Mouse (Mus musculus): ENCODE data around the gene Flrt3.
A peak's percentile ranks its signal among the peaks of the same experiment; 100 is the strongest.

The Flrt3 gene

DNA sequence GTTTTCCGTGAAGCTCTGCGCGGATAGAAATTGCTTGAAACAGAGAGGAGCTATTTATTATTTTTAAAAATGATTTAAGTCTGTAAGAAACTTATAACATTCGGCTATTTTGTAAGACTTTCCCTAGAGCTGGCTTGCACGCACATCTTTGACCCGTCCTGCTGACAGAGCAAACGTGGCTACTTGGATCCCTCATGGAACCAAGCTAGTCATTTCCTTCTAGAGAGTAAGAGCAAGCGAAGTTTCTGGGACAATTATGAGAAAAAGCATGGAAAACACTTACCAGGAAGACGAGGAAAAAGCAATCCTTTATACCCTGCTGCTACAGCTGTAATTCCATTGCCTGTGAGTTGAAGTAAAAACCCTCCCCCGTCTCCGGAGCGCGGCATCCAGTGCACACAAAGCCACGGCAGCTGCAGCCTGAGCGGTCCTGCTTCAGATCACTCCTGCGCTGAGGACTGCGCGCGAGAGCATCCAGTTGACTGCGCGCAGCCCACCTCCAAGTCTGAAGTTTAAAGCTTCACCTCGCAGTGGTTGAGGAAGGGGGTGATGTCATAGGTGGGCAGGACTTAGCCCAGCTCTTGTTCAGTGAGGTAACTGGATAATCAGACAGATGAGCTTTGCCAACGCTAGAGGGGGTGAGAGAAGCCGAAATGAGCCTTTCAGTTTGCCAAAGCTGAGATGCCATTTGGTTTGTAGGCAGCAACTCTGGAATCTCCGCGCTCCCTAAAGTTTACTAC lies at the start of gene Flrt3:
TSS of gene Flrt3 (minus strand) at position 507 of the 740 bp plus-strand sequence.
- DNase-seq: peak; percentile 93 to 95

DNA sequence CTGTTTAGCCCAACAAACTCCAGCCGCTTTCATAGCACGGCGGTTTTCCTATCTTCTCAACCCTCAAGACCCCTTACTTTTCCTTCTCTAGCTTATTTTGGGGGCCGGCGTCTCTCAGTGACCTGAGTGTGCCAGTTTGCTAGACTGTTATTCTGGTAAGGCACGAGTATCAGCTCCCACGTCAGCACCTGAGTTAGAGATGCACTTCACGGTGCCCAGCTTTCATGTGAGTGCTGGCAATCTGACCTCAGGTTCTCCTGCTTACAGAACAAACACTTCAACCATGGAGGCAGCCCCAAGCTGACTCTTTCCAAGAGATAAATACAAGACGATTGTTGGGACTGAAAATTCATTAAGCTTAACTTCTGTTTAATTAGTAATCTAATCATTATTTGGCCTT lies 46.1 kb upstream of the Flrt3 start:
- DNase-seq: no peak

DNA sequence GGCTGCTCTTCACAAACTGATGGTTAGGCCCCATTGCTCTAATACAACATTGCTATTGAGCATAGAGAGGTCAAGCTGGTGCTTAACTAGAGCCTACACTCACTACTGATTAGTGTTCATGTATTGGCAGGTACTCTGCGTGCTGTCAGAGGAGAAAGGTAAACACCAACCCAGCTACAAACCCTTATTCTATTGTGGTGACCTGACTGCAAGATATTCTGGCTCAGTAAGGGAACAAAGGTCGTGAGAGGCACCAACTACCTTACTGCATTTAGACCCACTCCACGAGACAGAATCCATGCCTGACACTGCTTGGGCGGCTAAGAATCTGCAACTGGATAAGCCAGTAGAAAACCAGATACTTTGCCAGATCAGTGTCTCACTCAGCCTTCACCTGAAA lies 44.6 kb upstream of the Flrt3 start:
- DNase-seq: no peak

DNA sequence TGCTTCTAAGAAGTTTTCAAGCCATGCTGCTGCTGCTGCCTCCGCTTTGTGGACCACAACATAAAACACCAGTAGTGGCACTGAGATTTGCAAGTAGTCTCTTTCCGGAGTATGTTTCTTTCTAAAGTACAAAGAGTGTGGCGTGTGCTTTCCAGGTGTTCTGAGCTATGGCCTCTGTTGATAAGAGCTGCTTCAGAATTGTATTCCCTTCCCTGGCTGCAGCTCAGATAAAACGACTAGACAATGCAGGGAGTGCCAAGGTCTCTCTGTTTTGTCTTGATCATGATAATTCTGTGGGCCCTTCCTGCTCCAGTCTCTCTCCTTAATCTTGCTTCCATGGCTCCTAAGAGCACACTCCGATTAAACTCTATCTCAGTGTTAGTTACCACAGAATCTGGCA lies 36.3 kb upstream of the Flrt3 start:
- DNase-seq: no peak

DNA sequence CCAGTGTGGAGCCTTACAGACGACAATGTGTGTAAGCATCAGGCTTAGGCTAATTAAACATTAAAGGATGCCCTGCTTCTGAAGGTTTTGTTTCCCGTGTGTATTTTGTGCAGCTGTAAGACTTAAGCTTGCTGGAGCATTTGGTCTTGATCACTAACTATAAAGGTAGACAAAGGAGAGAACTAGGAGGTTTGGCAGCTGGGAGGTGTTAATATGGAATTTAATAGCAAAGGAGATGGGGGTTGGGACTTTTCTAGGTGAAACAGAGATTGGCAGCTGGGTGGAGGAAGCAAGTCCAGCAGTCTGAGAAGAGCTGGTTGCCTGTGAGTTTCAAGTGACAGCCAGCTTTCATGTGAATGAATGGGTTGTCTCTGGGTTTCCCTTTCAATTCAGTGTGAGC lies 34.0 kb upstream of the Flrt3 start:
- DNase-seq: no peak

DNA sequence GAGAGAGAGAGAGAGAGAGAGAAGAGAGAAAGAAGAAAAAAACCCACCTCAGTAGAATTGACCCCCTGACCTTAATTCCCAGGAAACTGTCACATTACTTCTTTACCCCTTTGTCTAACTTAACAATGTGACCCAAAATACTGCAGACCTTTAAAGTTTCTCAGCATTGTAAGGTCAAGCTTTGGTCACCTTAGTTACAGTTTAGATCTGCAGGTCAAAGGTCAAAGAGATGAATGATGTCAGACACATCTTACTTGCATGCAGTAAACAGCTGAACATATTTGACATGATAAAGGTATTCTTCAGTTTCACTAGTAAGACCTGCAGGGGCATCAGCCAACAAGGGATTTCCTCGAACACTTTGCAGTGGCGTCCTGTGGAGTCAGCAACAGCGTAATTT lies 32.9 kb upstream of the Flrt3 start:
- DNase-seq: no peak

DNA sequence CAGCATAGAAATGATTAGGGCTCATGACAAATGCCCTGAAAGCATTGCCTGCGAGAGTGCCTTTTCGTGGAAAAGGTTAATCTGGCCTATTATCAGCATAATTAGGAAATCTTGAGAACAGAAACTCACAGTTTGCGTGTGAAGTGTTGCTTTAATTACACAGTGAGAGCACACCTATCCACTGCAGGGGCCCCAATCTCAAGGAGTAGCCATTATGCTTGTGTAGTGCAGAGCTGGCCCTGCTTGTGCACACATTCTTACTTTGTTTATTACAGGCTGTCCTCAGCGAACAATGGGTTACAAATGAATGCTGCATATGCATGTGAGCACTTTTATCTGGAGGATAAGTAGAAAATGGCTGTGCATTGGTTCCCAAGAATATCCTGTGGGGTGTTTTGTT lies 32.1 kb upstream of the Flrt3 start:
- no peak for DNase-seq

DNA sequence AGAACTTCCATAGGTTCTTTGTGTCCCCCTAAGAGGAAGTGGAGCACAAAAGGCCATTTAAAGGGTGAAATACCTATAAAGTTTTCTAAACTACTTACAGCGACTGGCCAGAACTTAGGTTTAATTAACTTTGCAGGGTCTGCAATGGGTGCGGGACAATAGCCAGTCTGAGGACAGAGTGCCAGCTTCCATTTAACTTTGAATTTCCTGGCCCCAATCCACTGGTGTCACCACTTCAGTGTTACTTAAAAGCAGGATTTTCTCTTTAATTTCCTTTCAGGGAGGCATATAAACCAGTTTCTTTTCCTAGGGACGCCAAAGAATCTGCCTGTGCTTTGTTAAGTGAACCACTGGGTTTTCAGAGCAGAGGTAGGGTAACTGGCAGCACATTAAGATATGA lies 27.3 kb upstream of the Flrt3 start:
- DNase-seq: no peak

DNA sequence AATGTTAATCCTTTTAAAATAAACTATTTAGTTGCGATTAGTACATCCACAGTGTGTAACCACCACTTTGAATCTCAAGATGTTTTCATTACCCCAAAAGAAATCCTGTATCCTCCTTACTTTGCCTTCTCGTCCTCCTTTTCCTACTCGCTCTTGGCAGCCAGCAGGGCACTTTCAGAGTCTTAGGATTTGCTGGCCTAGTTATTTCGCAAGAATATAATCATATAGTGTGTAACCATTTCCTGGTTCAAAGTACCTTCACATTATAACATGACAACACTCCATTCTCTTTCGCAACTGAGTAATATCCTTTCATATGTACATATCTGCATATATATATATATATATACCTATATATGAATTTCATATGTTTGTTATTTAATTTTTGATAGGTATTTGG lies 22.6 kb upstream of the Flrt3 start:
- DNase-seq: no peak

DNA sequence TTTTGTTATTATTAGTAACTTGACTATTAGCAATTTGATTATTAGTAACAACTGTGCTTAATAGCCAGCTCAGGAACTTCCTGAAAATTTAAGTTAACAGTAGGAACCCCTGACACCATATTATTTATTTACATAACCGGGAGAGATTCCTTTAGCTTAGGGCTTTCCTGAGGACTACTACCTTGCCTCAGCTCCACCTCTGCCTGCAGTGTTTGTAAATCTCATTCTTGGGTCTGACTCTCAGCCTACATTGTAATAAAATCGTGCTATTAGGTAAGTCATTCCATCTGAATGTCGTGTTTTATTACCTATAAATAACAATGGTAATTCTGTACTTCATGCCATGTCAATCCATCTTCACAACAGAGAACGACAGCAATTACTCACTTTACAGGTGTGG lies 21.2 kb upstream of the Flrt3 start:
- DNase-seq: no peak

DNA sequence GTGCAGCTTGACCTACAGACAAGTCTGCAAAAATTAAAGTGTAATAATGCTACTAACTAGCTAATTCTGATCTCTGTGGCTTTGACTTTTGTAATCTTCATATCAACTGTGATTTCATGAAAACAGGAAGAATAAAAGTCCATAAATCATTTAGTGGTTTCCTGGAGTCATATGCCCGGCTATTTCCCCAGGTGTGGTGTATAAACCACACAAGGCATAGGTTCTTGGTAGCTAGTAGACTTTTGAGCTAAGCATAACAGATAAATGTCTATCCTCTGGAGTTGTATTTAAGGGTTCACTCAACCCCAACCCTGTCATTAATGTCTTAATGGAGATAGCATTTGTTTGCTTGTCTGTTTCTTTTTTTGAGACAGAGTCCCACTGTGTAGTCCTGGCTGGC lies 20.1 kb upstream of the Flrt3 start:
- DNase-seq: no peak

DNA sequence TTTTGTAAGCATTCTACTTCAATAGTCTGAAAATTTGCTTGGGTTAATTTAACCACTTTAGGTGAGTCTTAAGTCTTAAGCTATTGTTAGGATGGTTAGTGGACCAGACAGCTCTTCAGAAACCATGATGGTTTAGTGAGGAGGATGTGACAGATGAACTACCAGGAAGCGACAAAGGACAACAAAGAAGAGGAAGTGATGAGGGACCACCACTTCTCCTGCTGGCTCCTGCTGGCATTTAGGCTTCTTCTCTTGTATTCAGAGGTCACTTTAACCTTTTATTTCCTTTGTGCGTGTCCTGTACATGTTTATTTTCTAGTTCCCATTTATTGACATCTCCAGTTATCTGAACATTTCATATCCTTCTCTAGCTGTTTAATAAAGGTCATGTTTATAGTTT lies 19.6 kb upstream of the Flrt3 start:
- no peak for DNase-seq

DNA sequence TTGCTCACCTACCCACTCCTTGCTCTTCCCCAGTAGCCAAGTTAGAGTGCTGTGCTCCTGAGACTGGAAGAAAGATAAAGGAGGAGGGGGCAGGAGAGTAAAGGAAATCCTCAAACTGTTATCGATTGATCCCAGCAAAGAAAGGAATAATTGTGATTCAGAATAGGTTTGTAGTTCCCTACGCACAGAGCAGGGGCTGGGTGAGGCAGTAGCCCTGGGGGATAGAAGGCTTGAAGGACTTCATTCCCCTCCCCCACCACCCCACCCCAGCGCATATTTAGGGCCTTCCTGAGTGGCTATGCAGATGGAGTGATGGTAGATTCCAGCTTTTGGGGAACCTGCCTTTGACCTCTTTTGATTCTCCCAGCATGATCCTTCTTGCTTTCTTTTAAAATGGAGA lies 5.5 kb upstream of the Flrt3 start:
- no peak for DNase-seq

DNA sequence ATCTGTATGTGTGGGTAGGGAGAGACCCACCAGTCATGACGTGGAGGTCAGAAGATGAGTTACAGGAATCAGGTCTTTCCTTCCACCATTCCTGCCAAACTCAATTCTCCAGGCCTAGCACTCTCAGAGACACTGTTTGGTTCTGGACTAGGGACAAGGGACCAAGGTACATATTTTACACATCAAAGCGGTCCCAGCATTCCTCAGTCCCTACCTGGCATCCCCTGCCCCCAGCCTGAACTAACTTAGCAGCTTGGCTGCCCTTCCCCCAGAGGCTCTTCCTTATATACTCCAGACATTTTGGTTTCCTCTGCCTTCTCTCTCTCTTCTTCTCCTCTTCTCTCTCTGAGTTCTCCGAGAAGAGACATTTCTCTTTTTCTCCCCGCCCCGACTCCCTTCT lies 2.2 kb upstream of the Flrt3 start:
- DNase-seq: no peak

DNA sequence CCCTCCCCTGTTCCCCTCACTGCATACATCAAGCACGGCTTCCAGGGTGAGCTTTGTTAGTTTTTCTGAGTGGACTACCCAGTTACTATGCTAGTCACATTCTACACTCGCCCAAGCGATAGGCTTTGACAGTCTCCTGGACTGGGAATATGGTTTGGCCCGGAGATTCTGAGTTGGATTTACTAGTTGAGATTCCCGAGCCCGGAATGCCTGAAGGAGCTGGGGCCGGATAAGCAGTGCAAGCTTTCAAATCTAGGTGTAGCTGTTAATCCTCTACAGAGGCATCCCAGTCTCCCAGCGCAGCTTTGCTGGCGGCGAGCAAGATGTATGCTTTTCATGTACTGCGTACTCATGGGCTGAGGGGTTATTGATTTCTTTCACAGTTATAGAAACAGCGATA lies 812 bp downstream of the Flrt3 start:
- peak; percentile 69 to 76 for DNase-seq

DNA sequence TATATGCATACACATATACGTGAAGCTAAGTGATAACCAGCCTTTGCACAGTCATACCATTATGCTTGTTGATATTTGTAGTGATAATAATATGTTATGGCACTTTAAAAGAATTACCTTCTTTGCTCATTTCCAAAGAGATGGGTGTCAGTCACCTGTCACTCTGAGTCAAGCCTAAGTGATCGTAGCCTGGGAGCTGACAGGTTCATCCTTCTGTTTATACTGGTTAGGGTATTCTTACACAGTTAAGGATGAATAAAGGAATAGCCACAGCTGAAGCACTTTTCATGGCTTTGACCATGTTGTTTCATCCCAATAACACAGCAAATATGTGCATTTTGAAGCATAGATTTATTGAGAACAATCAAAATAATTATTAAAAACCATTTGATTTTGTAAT lies 1.5 kb downstream of the Flrt3 start:
- DNase-seq: peak in 1 of 2 experiments; percentile 22

DNA sequence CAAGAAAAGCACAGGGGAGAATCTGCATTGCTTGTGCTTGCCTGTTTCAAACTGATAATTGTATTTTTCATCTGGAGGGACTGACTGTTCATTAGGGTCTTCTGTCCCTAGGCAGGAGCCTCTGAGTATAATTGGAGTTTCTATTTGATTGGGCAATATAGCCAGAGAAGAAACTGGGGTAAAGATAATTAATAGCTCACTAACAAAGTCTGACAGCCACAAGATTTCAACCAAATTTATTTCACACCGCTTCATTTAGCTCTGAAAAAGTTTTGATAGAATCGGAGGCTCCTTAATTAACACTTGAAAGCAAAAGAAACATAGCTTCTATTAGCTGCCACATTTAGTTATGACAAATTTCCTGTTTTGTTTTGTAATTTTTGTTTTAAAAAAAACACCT lies 2.2 kb downstream of the Flrt3 start:
- DNase-seq: no peak

DNA sequence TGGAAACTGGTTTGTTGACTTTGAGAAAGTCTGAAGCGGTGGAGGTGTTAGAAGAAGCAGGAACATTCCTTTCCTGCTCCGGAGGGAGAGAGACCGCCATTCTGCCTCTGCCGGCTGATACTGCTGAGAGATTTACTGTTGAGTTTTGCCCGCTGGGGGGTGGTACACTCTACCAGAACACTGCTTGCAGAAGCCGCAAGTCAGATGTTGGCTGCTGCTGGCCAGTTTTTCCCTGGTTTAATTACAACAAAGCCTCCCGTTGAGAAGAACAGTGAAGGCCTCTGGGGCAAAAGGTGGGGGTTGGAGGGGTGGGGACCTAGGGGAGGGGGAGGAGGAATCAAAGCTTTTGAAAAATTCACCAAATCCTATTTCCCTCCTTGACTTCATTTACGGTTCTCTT lies 3.0 kb downstream of the Flrt3 start:
- peak; percentile 85 to 88 for DNase-seq

DNA sequence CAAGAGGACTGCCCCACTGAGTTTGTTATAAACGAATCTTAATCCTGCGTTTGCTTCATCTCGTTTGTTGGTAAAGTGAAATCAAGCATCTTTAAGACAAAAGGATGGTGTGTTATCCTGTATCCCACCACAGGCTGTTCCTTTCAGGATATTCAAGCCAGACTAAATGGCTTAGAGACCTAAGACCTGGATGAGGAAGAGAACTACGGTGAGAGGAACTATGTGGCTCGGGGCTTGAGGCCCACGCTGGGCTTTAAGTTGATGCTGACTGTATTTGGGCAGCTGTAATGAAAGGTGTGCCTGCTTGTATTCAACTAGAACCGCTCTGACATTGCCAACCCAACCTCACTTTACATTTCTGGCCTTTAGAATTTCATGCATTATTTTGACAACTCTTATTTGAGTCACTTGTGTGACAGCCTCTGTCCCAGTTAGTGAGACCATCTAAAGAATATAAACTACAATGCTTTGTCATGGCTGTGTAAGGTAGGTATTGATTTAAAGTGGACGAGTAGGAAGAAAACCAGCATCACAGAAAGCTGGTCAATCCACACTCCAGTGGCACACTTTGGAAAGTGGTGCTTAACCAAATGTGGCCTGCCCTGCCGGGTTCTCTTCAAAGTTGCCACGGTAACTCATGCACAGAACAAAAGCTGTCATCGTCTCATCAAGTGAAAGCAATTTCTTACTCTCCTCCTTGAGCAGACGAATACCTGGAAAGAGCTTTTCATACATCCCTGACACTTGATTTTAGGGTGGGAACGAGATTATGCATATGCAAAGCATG lies 3.8 kb downstream of the Flrt3 start:
- peak in 1 of 2 experiments; percentile 18 for DNase-seq

DNA sequence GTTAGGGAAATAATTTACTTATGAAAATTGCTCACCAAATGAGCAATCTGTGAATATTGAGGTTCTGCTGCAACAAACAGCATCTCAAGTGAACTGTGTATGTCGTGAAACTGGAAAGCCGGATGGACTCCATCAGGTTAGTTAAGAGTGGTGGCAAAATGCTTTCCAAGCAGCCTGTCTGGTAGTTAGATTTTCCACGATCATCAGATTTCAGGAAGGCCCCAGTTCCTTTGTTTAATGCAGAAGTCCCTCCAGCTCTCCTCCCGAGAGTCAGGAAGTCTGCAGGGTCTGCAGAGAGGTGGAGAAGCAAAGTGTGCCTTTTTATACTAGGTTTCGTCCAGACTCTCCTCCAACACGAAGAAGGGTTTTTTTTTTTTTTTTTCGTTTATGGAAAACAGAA lies 4.4 kb downstream of the Flrt3 start:
- DNase-seq: peak in 1 of 2 experiments; percentile 6

DNA sequence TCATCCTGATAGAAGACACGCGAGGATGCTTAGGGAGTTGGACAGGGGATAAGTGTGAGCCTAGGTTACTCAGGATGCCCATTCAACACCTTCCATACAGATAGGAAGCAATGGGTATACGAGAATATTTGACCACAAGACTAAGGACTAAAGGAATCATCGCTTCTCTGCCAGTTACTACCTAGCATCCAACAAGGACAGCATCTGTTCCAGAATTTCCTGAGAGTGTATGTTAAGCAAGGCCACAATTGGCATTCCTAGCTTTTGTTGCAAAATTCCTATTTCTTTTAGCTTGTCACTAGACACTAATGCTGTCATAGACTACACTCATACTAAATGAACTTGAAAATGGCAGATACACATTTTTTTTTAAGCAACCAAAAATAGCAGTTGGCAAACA lies 6.9 kb downstream of the Flrt3 start:
- peak in 1 of 2 experiments; percentile 35 for DNase-seq

DNA sequence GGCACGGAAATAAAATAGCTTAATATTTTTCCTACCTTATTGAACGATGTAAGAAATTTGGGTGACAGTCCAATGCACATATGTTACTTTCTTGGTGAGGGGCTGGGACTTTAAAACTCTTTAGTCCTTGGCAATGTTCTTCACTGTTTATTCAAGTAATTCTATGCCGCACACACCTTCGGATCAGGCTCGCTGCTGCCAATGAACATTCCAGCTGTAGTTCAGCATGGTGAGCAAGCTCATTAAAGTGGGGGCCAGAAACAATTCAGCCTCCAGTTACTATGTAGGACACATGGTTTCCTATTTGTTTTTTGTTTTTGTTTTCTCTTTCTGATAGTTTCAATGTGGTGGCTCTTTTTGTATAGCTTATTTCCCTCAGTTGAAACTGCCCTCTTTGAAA lies 8.6 kb downstream of the Flrt3 start:
- no peak for DNase-seq

DNA sequence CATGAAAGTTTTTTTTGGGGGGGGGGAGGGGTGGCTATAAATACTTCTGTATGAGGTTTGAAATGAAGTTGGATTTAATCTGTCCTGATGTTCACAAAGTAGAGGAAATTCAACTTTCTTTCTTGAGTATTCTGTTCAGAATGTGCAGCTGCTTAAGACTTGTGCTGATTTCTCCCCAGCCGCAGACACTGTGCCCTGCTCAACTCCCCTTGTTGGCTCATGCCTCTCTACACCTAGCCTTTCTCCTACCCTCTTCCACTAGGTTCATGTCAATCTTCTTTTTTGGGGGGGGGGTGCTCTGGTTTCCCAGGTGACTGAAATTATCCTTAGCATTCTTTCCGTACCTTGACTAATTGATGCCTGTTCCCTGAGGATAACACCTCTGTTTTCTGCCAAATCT lies 17.3 kb downstream of the Flrt3 start:
- no peak for DNase-seq

DNA sequence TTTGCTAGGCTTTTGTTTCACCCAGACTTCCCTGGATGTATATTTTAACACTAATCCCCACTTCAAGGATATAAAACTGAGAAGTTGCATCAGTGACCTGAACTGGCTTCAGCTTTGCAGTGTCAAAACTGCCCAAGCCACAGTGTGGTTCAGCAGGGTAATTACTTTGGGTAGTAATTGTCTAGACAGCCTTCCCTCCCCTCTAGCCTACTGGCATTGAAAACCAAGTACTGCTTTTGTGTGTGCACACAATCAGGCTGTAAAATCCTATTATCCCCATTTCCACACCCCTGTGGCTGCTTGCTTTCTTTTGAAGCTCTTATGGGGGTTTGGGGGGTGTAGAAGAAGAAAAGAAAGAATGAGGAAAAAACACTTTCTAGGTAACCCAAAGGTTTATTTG lies 17.8 kb downstream of the Flrt3 start:
- DNase-seq: no peak
